Mouse (Mus musculus): ENCODE measurements around the gene Arhgap29. TPM values are rescaled to one million over a fixed set of nuclear protein-coding genes. Genes with fewer than 3 reads are reported as not detected.

Gene Arhgap29
- polyA plus RNA-seq, 1 experiment from 2014 or later, result 39.3 TPM

- DNase-seq (ENCODE audit: low spot score) (no peak), ATAC-seq (ENCODE audit: low FRiP score) (no peak)
- Histone ChIP-seq H3K4me2 (replicated peaks) (no peak overlapping the region), H3K9ac (no peak overlapping the region), H3K27ac (no peak overlapping the region), H3K4me3 (replicated peaks; ENCODE audit: low read length) (no peak overlapping the region), H3K27me3 (ENCODE audit: control insufficient read depth, insufficient read depth, low read length) (peaks cover 11% of the 10 kb centered on the region), H3K9me3 (ENCODE audit: control insufficient read depth, low read length) (no peaks in the 10 kb centered on the region), H3K36me3 (replicated peaks; ENCODE audit: control insufficient read depth, insufficient read depth) (no peaks in the 10 kb centered on the region), H3K4me1 (replicated peaks; ENCODE audit: control insufficient read depth, insufficient read depth, low read length) (0 out of 2 replicates have a peak, but pooled peaks cover under 1% of the 10 kb centered on the region)
- WGBS, result 74% methylated on average over 5 of the region's 5 CpGs
Measured at GRCm38 (mm10) chr3:121973761-121974160, 21.4 kb downstream of the Arhgap29 start.

GRCm38 (mm10) chr3:121975381-121975780, 23.0 kb downstream of the Arhgap29 start:
- H3K36me3 ChIP-seq (replicated peaks; ENCODE audit: control insufficient read depth, insufficient read depth), result no peaks in the 10 kb centered on the region
- ATAC-seq (ENCODE audit: low FRiP score) (no peak), DNase-seq (ENCODE audit: low spot score) (no peak)
- no peaks in the 10 kb centered on the region for H3K4me1 ChIP-seq (replicated peaks; ENCODE audit: control insufficient read depth, insufficient read depth, low read length)
- H3K27me3 ChIP-seq (ENCODE audit: control insufficient read depth, insufficient read depth, low read length), result no peaks in the 10 kb centered on the region
- 87% methylated on average over 3 of the region's 3 CpGs for WGBS
- no peak overlapping the region for H3K9ac ChIP-seq
- no peaks in the 10 kb centered on the region for H3K9me3 ChIP-seq (ENCODE audit: control insufficient read depth, low read length)
- H3K4me2 ChIP-seq (replicated peaks), result no peak overlapping the region
- H3K4me3 ChIP-seq (replicated peaks; ENCODE audit: low read length), result no peak overlapping the region
- H3K27ac ChIP-seq, result no peak overlapping the region

DNA sequence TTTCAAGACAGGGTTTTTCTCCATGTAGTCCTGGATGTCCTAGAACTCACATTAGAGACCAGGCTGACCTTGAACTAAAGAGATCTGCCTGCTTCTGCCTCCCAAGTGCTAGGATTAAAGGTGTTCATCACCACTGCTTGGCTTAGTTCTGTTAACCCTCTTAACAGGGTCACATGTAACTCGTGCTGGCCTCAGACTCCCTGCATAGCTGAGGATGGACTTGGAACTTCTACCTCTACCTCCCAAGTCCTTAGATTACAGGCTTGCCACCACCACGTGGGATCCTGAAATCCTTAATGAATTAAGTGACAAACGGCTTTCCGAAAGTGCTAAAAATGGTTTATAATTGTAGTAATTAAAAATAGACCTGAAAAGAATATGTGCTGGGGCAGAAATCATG, 29.0 kb downstream of the Arhgap29 start:
- H3K27ac ChIP-seq, result no peak overlapping the region
- H3K36me3 ChIP-seq (replicated peaks; ENCODE audit: control insufficient read depth, insufficient read depth), result no peaks in the 10 kb centered on the region
- H3K9me3 ChIP-seq (ENCODE audit: control insufficient read depth, low read length), result no peaks in the 10 kb centered on the region
- no peaks in the 10 kb centered on the region for H3K4me1 ChIP-seq (replicated peaks; ENCODE audit: control insufficient read depth, insufficient read depth, low read length)
- DNase-seq (ENCODE audit: low spot score), result no peak
- no peak overlapping the region for H3K4me2 ChIP-seq (replicated peaks)
- no peaks in the 10 kb centered on the region for H3K27me3 ChIP-seq (ENCODE audit: control insufficient read depth, insufficient read depth, low read length)
- H3K9ac ChIP-seq, result no peak overlapping the region
- ATAC-seq (ENCODE audit: low FRiP score), result no peak
- no peak overlapping the region for H3K4me3 ChIP-seq (replicated peaks; ENCODE audit: low read length)
- 85% methylated on average over 4 of the region's 4 CpGs for WGBS

- WGBS, result 73% methylated on average over 4 of the region's 4 CpGs
- no peaks in the 10 kb centered on the region for H3K4me1 ChIP-seq (replicated peaks; ENCODE audit: control insufficient read depth, insufficient read depth, low read length)
- H3K27me3 ChIP-seq (ENCODE audit: control insufficient read depth, insufficient read depth, low read length), result no peaks in the 10 kb centered on the region
- H3K9me3 ChIP-seq (ENCODE audit: control insufficient read depth, low read length), result no peaks in the 10 kb centered on the region
- H3K27ac ChIP-seq, result no peak overlapping the region
- no peak overlapping the region for H3K4me3 ChIP-seq (replicated peaks; ENCODE audit: low read length)
- no peak for ATAC-seq (ENCODE audit: low FRiP score)
- H3K4me2 ChIP-seq (replicated peaks), result no peak overlapping the region
- no peak for DNase-seq (ENCODE audit: low spot score)
- no peak overlapping the region for H3K9ac ChIP-seq
- no peaks in the 10 kb centered on the region for H3K36me3 ChIP-seq (replicated peaks; ENCODE audit: control insufficient read depth, insufficient read depth)
Measured at GRCm38 (mm10) chr3:121982450-121982849, 30.1 kb downstream of the Arhgap29 start.

DNA sequence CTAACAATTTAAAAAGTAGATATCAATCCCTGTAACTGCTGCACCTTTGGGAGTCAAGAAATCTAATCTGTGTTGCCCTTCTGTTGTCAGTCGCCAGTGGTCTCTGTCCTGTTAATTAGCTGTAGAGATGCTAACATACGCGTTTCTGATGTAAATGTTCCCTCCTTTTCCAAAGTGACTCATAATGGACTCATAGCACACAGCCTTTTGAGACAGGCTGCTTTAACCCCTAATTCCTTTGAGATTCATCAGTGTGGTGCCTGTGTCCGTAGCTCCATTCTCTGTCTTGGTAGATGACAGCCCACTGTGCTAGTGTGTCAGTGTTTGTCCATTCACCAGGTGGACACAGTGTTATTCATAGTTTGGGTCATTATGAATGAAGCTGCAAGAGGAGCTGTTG, 42.8 kb downstream of the Arhgap29 start:
- Histone ChIP-seq H3K4me1 (replicated peaks; ENCODE audit: control insufficient read depth, insufficient read depth, low read length) (no peaks in the 10 kb centered on the region), H3K27ac (no peak overlapping the region), H3K4me2 (replicated peaks) (no peak overlapping the region), H3K4me3 (replicated peaks; ENCODE audit: low read length) (no peak overlapping the region), H3K9ac (no peak overlapping the region), H3K27me3 (ENCODE audit: control insufficient read depth, insufficient read depth, low read length) (no peaks in the 10 kb centered on the region), H3K9me3 (ENCODE audit: control insufficient read depth, low read length) (no peaks in the 10 kb centered on the region), H3K36me3 (replicated peaks; ENCODE audit: control insufficient read depth, insufficient read depth) (no peaks in the 10 kb centered on the region)
- WGBS, result 45% methylated on average over 4 of the region's 4 CpGs
- ATAC-seq (ENCODE audit: low FRiP score) (no peak), DNase-seq (ENCODE audit: low spot score) (no peak)

- no peak for ATAC-seq (ENCODE audit: low FRiP score)
- H3K9me3 ChIP-seq (ENCODE audit: control insufficient read depth, low read length), result no peaks in the 10 kb centered on the region
- H3K36me3 ChIP-seq (replicated peaks; ENCODE audit: control insufficient read depth, insufficient read depth), result no peaks in the 10 kb centered on the region
- H3K9ac ChIP-seq, result no peak overlapping the region
- no peaks in the 10 kb centered on the region for H3K4me1 ChIP-seq (replicated peaks; ENCODE audit: control insufficient read depth, insufficient read depth, low read length)
- no peak overlapping the region for H3K27ac ChIP-seq
- 79% methylated on average over 2 of the region's 2 CpGs for WGBS
- no peak overlapping the region for H3K4me3 ChIP-seq (replicated peaks; ENCODE audit: low read length)
- no peak for DNase-seq (ENCODE audit: low spot score)
- H3K27me3 ChIP-seq (ENCODE audit: control insufficient read depth, insufficient read depth, low read length), result no peaks in the 10 kb centered on the region
- H3K4me2 ChIP-seq (replicated peaks), result no peak overlapping the region
Measured at GRCm38 (mm10) chr3:121999934-122000333, 47.6 kb downstream of the Arhgap29 start.

DNA sequence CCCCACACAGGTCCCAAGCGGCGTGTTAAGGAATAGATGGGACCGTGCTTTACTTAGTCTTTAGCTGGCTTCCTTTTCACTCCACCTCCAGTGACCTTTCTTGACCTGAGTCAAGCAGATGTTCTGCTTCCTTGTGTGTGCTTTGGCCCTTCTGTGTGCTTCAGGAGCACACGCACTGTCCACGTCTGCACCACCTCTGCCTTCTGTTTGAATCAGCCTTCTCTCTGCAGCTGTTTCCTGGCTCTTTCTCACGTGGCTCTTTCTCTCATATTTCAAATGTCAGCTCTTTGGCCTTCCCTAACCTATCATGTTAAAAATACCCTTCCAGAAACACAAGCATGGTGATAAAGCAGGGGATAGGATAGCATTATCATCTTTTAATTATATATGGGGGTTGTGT, 49.2 kb downstream of the Arhgap29 start:
- no peak overlapping the region for H3K4me2 ChIP-seq (replicated peaks)
- no peaks in the 10 kb centered on the region for H3K9me3 ChIP-seq (ENCODE audit: control insufficient read depth, low read length)
- H3K4me3 ChIP-seq (replicated peaks; ENCODE audit: low read length), result no peak overlapping the region
- no peak for ATAC-seq (ENCODE audit: low FRiP score)
- DNase-seq (ENCODE audit: low spot score), result no peak
- no peaks in the 10 kb centered on the region for H3K27me3 ChIP-seq (ENCODE audit: control insufficient read depth, insufficient read depth, low read length)
- H3K27ac ChIP-seq, result no peak overlapping the region
- H3K36me3 ChIP-seq (replicated peaks; ENCODE audit: control insufficient read depth, insufficient read depth), result no peaks in the 10 kb centered on the region
- no peak overlapping the region for H3K9ac ChIP-seq
- H3K4me1 ChIP-seq (replicated peaks; ENCODE audit: control insufficient read depth, insufficient read depth, low read length), result no peaks in the 10 kb centered on the region
- WGBS, result 82% methylated on average over 6 of the region's 6 CpGs

DNA sequence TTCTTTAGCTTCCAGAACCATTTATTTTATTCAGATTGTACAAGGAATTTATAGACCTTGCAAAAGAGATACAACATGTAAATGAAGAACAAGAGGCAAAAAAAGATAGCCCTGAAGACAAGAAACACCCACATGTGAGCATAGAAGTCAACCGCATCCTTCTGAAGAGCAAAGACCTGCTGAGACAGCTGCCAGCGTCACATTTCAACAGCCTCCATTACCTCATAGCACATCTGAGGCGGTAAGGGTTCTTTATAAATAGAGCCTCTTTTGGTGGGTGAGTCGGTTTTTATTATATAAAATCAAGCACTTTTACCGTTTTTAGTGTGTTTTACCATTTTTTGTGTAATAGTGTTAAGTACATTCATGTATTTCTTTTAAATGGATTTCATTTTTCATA, 57.5 kb downstream of the Arhgap29 start:
- DNase-seq (ENCODE audit: low spot score), result no peak
- no peak overlapping the region for H3K4me2 ChIP-seq (replicated peaks)
- H3K27ac ChIP-seq, result no peak overlapping the region
- H3K4me3 ChIP-seq (replicated peaks; ENCODE audit: low read length), result no peak overlapping the region
- no peak overlapping the region for H3K9ac ChIP-seq
- H3K36me3 ChIP-seq (replicated peaks; ENCODE audit: control insufficient read depth, insufficient read depth), result no peaks in the 10 kb centered on the region
- 92% methylated on average over 5 of the region's 5 CpGs for WGBS
- no peaks in the 10 kb centered on the region for H3K4me1 ChIP-seq (replicated peaks; ENCODE audit: control insufficient read depth, insufficient read depth, low read length)
- ATAC-seq (ENCODE audit: low FRiP score), result no peak
- no peaks in the 10 kb centered on the region for H3K9me3 ChIP-seq (ENCODE audit: control insufficient read depth, low read length)
- no peaks in the 10 kb centered on the region for H3K27me3 ChIP-seq (ENCODE audit: control insufficient read depth, insufficient read depth, low read length)

DNA sequence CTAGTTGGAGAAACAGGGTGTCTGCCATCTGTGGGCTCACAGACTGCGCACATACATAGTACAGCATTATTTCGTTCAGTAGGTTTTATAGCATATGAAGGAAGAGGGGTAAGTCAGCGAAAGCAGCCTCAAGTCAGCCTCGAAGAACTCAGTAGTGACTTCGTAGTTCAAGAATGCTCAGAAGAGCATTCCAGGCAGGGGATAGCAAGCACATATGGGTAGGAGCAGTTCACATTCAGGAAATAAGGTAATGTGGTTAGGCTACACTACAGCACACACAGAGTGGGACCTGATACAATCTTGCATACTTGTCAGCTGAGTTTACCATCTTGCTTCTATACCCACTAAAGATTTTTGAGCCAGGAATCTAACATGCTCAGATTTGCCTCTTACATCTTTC, 58.0 kb downstream of the Arhgap29 start:
- no peak overlapping the region for H3K4me3 ChIP-seq (replicated peaks; ENCODE audit: low read length)
- H3K27me3 ChIP-seq (ENCODE audit: control insufficient read depth, insufficient read depth, low read length), result no peaks in the 10 kb centered on the region
- no peak overlapping the region for H3K9ac ChIP-seq
- 92% methylated on average over 5 of the region's 5 CpGs for WGBS
- H3K9me3 ChIP-seq (ENCODE audit: control insufficient read depth, low read length), result no peaks in the 10 kb centered on the region
- H3K27ac ChIP-seq, result no peak overlapping the region
- DNase-seq (ENCODE audit: low spot score) (no peak), ATAC-seq (ENCODE audit: low FRiP score) (no peak)
- H3K4me1 ChIP-seq (replicated peaks; ENCODE audit: control insufficient read depth, insufficient read depth, low read length), result no peaks in the 10 kb centered on the region
- no peak overlapping the region for H3K4me2 ChIP-seq (replicated peaks)
- H3K36me3 ChIP-seq (replicated peaks; ENCODE audit: control insufficient read depth, insufficient read depth), result no peaks in the 10 kb centered on the region

- Histone ChIP-seq H3K27me3 (ENCODE audit: control insufficient read depth, insufficient read depth, low read length) (no peaks in the 10 kb centered on the region), H3K4me2 (replicated peaks) (no peak overlapping the region), H3K9me3 (ENCODE audit: control insufficient read depth, low read length) (no peaks in the 10 kb centered on the region), H3K4me3 (replicated peaks; ENCODE audit: low read length) (no peak overlapping the region), H3K27ac (no peak overlapping the region), H3K36me3 (replicated peaks; ENCODE audit: control insufficient read depth, insufficient read depth) (no peaks in the 10 kb centered on the region), H3K4me1 (replicated peaks; ENCODE audit: control insufficient read depth, insufficient read depth, low read length) (no peaks in the 10 kb centered on the region), H3K9ac (no peak overlapping the region)
- 92% methylated on average over 1 of the region's 1 CpGs for WGBS
- ATAC-seq (ENCODE audit: low FRiP score) (no peak), DNase-seq (ENCODE audit: low spot score) (no peak)
Measured at GRCm38 (mm10) chr3:122012464-122012863, 60.1 kb downstream of the Arhgap29 start.
